Mouse (Mus musculus) inflammation-experienced regulatory T-cells, adult 6 months (primary cell): ENCODE data around the gene Igf1r. TPM values are rescaled to one million over a fixed set of nuclear protein-coding genes. Genes with fewer than 3 reads are reported as not detected.

Experiments
- ATAC-seq: one replicate; pipeline ENCODE4 v1.8.0; 2017
- polyA plus RNA-seq, 3 experiments: library from polyadenylated mRNA; unstranded; fragments of 100-300 nt; shearing (Covaris generic); gene quantifications; one replicate each; pipeline ENCODE4 v1.2.1; 2017

Gene Igf1r
- polyA plus RNA-seq, 3 experiments from 2014 or later = 2.5 to 33.9 (median 25.9) TPM

- no peak for ATAC-seq
These were observed 230.8 kb downstream of the Igf1r start for GRCm38 (mm10) chr7:68183421-68183820.

GRCm38 (mm10) chr7:68189211-68189610, 236.6 kb downstream of the Igf1r start:
- peak; percentile 9 for ATAC-seq

- ATAC-seq = peak; percentile 87
These were observed 237.2 kb downstream of the Igf1r start for GRCm38 (mm10) chr7:68189691-68190456.

GRCm38 (mm10) chr7:68193958-68194695, 241.5 kb downstream of the Igf1r start:
- ATAC-seq = no peak

GRCm38 (mm10) chr7:68199609-68200008, 247.0 kb downstream of the Igf1r start:
- no peak for ATAC-seq

- ATAC-seq = peak; percentile 78
These were observed 253.3 kb downstream of the Igf1r start for GRCm38 (mm10) chr7:68205776-68206427.

- ATAC-seq = no peak
These were observed 256.4 kb downstream of the Igf1r start for GRCm38 (mm10) chr7:68209039-68209438.

GRCm38 (mm10) chr7:68210417-68210816, 257.8 kb downstream of the Igf1r start:
- no peak for ATAC-seq

- no peak for ATAC-seq
These were observed 259.3 kb downstream of the Igf1r start for GRCm38 (mm10) chr7:68211883-68212282.

GRCm38 (mm10) chr7:68213842-68214241, 261.2 kb downstream of the Igf1r start:
- ATAC-seq = no peak

GRCm38 (mm10) chr7:68215522-68216070, 263.0 kb downstream of the Igf1r start:
- no peak for ATAC-seq

GRCm38 (mm10) chr7:68218879-68219278, 266.3 kb downstream of the Igf1r start:
- no peak for ATAC-seq

GRCm38 (mm10) chr7:68221677-68222230, 269.1 kb downstream of the Igf1r start:
- no peak for ATAC-seq

GRCm38 (mm10) chr7:68223356-68223808, 270.8 kb downstream of the Igf1r start:
- ATAC-seq = no peak

- ATAC-seq = no peak
These were observed 271.4 kb downstream of the Igf1r start for GRCm38 (mm10) chr7:68224006-68224405.

GRCm38 (mm10) chr7:68225427-68226054, 272.9 kb downstream of the Igf1r start:
- ATAC-seq = peak; percentile 92

- ATAC-seq = no peak
These were observed 274.4 kb downstream of the Igf1r start for GRCm38 (mm10) chr7:68227021-68227420.

- ATAC-seq = no peak
These were observed 275.0 kb downstream of the Igf1r start for GRCm38 (mm10) chr7:68227621-68228020.

- ATAC-seq = no peak
These were observed 275.9 kb downstream of the Igf1r start for GRCm38 (mm10) chr7:68228491-68228890.

GRCm38 (mm10) chr7:68230831-68231230, 278.2 kb downstream of the Igf1r start:
- ATAC-seq = no peak

GRCm38 (mm10) chr7:68232521-68232920, 279.9 kb downstream of the Igf1r start:
- no peak for ATAC-seq

GRCm38 (mm10) chr7:68233619-68234223, 281.1 kb downstream of the Igf1r start:
- no peak for ATAC-seq
